Mouse (Mus musculus) stomach, embryonic 15.5 days (tissue): ENCODE measurements around the gene Rpl7a. TPM values are rescaled to one million over a fixed set of nuclear protein-coding genes. Genes with fewer than 3 reads are reported as not detected.

Experiments used
- ATAC-seq: fragments of 200-750 bp; cut with Nextera tagmentation; 2 replicates; pipeline ENCODE4 v1.8.0; 2017; ENCODE audit warnings: low read depth, moderate number of reproducible peaks, moderate TSS enrichment; ENCODE audit not compliant: insufficient read depth, low FRiP score
- H3K27ac ChIP-seq: fragments of 300-500 bp; sonication (generic); 2 replicates; pipeline ENCODE4 v1.5.1; 2015; ENCODE audit warnings: mild to moderate bottlenecking, inconsistent platforms
- H3K27me3 ChIP-seq: fragments of 300-500 bp; sonication (generic); replicated peaks from 2 replicates; pipeline ENCODE4 v1.6.1; 2015; ENCODE audit warnings: inconsistent platforms
- H3K36me3 ChIP-seq: fragments of 300-500 bp; sonication (generic); 2 replicates; pipeline ENCODE4 v1.6.1; 2015; ENCODE audit warnings: inconsistent platforms
- H3K4me1 ChIP-seq: fragments of 300-500 bp; sonication (generic); 2 replicates; pipeline ENCODE4 v1.6.1; 2015; ENCODE audit warnings: inconsistent platforms
- H3K4me2 ChIP-seq: fragments of 300-500 bp; sonication (generic); 2 replicates; pipeline ENCODE4 v1.6.1; 2015; ENCODE audit warnings: mild to moderate bottlenecking, inconsistent platforms
- H3K4me3 ChIP-seq: fragments of 300-500 bp; sonication (generic); replicated peaks from 2 replicates; pipeline ENCODE4 v1.5.1; 2015; ENCODE audit warnings: inconsistent platforms
- H3K9ac ChIP-seq: fragments of 300-500 bp; sonication (generic); 2 replicates; pipeline ENCODE4 v1.6.1; 2015; ENCODE audit warnings: inconsistent platforms
- H3K9me3 ChIP-seq: fragments of 300-500 bp; sonication (generic); 2 replicates; pipeline ENCODE4 v1.6.1; 2016; ENCODE audit warnings: inconsistent platforms
- WGBS: fragments of 180-500 bp; shearing (Covaris S2); methylation state at CpG from one replicate; pipeline ENCODE4 v1.1.7; 2015; 5-methylcytosine and 5-hydroxymethylcytosine counted together
- polyA plus RNA-seq: library from polyadenylated mRNA; unstranded; fragments of >200 nt; fragmentation: Nextera tagmentation; extraction: Ambion mirVana; gene quantifications from 2 replicates; pipeline ENCODE4 v1.2.1, GENCODE M21; 2015

Rpl7a gene
- polyA plus RNA-seq, 1 experiment from 2014 or later = 494 TPM

DNA sequence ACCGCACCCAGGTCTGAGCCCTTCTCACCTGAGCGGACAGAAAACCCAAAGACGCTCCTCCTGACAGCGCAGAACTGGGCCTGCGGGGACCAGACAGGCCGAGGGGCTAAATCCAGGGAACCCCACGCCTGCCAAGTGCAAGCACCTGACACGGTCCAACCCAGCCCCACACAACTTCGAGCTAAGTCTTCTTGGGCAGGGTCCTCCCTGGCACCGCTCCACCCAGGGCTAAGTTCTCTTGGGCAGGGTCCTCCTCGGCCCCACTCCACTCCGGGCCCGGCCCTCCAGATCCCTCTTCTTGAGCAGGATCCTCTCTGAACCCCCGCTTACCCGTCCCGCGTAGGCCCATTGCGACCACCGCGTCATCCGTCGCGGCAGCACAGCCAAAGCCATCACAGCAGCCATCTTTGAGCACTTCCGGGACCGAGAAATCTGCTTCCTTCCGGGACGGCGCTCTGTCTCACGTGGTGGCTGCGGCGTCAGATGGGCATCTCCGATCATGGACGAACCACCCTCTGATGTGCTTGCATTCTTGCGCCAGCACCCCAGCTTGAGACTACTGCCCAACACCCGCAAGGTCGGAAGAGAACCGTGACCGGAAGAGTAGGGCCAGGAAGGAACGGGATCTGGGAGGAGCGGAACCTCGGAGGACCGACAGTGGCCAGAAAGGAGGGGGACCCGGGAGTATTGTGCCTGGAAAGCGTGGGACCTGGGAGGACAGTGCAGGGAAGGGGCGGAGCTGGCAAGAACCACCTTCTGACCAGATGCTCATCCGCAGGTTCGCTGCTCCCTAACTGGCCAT, 5.6 kb downstream of the Rpl7a start, which contains the start of the genes Surf2 and Surf1:
Gene Surf2, plus strand, starts transcription at position 441 of the 802 bp plus-strand sequence.
Gene Surf1, minus strand, starts transcription at position 604 of the 802 bp plus-strand sequence.
- ATAC-seq = peak; percentile 67
- 2% methylated on average over 47 of the region's 47 CpGs for WGBS

DNA sequence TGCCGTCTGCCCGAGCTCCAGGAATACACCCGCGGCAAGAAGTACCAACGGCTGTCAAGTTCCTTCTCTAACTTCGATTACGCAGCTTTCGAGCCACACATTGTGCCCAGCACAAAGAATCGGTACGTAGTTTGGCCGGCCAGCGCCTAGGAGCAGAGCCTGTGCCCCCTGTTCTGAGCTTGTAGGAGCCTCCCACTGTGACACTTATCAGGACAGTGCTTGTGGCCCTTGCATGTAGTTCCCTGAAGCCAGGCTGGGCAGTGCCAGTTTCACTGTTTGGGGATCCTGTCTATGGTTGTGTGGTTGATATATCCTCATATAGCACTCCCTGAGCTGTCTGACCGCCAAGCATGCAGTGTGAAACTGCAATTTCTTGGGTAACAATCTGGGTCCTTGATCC, 6.2 kb downstream of the Rpl7a start:
- ATAC-seq = 0 out of 2 replicates have a peak, but pooled peaks have one; percentile 5
- Histone ChIP-seq H3K4me1 (peaks cover 28% of the 10 kb centered on the region), H3K27ac (peak overlapping the region; percentile 77), H3K27me3 (no peaks in the 10 kb centered on the region), H3K9ac (peak overlapping the region; percentile 55), H3K36me3 (peaks cover 62% of the 10 kb centered on the region), H3K4me2 (peak overlapping the region; percentile 95), H3K9me3 (no peaks in the 10 kb centered on the region), H3K4me3 (peak overlapping the region; percentile 74)
- WGBS = 2% methylated on average over 13 of the region's 13 CpGs

More for the DNA sequence above, 5.6 kb downstream of the Rpl7a start, which contains the start of the genes Surf2 and Surf1:
- H3K4me3 ChIP-seq = peak within 1 kb of the TSS; percentile 74
- H3K9ac ChIP-seq = peak within 1 kb of the TSS; percentile 55
- peaks cover 57% of the 10 kb centered on the region for H3K36me3 ChIP-seq
- peak within 1 kb of the TSS; percentile 95 for H3K4me2 ChIP-seq
- H3K4me1 ChIP-seq = peaks cover 30% of the 10 kb centered on the region
- no peaks in the 10 kb centered on the region for H3K27me3 ChIP-seq
- H3K9me3 ChIP-seq = no peaks in the 10 kb centered on the region
- H3K27ac ChIP-seq = peak within 1 kb of the TSS; percentile 77

DNA sequence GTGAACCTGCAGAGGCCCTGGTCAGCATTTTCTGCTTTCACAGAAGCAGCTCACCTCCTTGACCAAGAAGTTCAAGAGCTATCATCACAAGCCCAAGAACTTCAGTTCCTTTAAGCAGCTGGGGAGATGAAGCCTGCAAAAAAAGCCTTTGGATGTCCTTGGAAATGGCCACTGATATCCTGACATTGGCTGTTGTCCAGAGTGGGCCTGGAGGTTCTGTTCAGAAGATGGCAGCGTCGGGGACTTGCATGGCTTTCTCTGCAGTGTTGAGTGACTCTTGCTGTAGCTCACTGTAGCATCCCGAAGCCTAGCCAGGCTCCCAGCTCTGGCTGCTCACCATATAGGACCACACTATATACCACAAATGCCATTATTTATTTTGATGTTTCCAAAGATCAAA, 9.1 kb downstream of the Rpl7a start:
- Histone ChIP-seq H3K4me1 (peaks cover 21% of the 10 kb centered on the region), H3K4me2 (no peak overlapping the region), H3K36me3 (peaks cover 61% of the 10 kb centered on the region), H3K9ac (no peak overlapping the region), H3K27me3 (no peaks in the 10 kb centered on the region), H3K4me3 (no peak overlapping the region), H3K9me3 (no peaks in the 10 kb centered on the region), H3K27ac (no peak overlapping the region)
- no peak for ATAC-seq
- 86% methylated on average over 3 of the region's 3 CpGs for WGBS

DNA sequence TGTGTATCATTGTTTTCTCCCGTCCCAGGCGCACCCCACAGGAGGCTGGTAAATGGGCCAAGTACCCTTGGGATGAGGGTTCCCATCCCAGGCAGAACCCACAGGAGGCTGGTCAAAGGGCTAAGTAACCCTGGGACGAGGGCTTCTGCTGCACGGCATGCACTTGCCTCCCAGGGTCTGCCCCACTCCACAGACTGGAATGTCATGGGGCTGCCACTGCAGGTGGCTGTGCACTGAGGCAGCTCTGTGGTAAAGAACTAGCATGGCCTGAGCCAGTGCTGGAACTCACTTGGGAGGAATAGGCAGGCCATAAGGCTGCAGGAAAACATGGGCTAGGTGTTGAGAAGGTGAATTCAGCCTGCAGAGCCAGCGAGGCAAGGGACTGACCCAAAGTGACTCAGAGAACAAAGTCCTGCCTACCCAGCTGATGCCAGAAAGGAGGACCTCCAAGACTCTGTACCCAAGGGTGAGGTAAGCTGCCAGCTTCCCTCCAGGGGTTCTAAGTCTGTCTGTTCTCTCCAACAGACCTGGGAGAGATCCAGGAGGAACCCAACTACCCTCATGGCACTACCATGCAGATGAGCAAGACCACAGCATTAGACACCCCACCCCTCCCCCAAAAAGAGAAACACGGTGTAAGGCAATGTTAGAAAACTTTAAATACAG, 9.8 kb downstream of the Rpl7a start:
- peaks cover 17% of the 10 kb centered on the region for H3K4me1 ChIP-seq
- H3K27ac ChIP-seq = no peak overlapping the region
- H3K27me3 ChIP-seq = no peaks in the 10 kb centered on the region
- no peak overlapping the region for H3K4me3 ChIP-seq
- no peak overlapping the region for H3K9ac ChIP-seq
- no peak for ATAC-seq
- peaks cover 66% of the 10 kb centered on the region for H3K36me3 ChIP-seq
- no peak overlapping the region for H3K4me2 ChIP-seq
- no peaks in the 10 kb centered on the region for H3K9me3 ChIP-seq
- 89% methylated on average over 6 of the region's 6 CpGs for WGBS

DNA sequence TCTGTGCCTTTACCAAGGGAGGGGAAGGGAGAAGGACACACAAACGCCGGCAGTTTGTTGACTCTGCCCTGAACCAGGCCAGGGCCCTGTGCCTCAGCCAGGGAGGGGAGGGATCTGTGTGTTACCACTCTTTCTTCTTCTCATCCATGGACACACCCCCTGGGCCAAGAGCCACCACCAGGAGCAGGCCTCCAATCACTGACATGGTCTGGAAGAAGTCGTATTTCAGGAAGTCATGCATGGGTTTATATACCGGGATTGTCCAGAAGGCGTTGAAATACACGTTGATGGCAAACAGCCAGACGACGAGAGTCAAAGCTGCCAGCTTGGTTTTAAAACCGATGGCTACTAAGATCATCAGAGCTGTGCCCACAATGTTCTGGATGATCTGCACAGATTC, 11.2 kb downstream of the Rpl7a start:
- 64% methylated on average over 9 of the region's 9 CpGs for WGBS
- Histone ChIP-seq H3K4me3 (no peak overlapping the region), H3K27me3 (no peaks in the 10 kb centered on the region), H3K27ac (no peak overlapping the region), H3K36me3 (peaks cover 79% of the 10 kb centered on the region), H3K9me3 (no peaks in the 10 kb centered on the region), H3K9ac (no peak overlapping the region), H3K4me2 (no peak overlapping the region), H3K4me1 (peaks cover 13% of the 10 kb centered on the region)
- ATAC-seq = peak; percentile 66; the same call in 1 of the 2 replicates

GRCm38 (mm10) chr2:26927745-26928476, 17.3 kb downstream of the Rpl7a start:
- peaks cover 17% of the 10 kb centered on the region for H3K4me1 ChIP-seq
- H3K4me2 ChIP-seq = no peak overlapping the region
- no peak for ATAC-seq
- H3K9ac ChIP-seq = no peak overlapping the region
- H3K27ac ChIP-seq = no peak overlapping the region
- H3K27me3 ChIP-seq = no peaks in the 10 kb centered on the region
- WGBS = 84% methylated on average over 6 of the region's 6 CpGs
- H3K9me3 ChIP-seq = no peaks in the 10 kb centered on the region
- no peak overlapping the region for H3K4me3 ChIP-seq
- peaks cover 54% of the 10 kb centered on the region for H3K36me3 ChIP-seq

DNA sequence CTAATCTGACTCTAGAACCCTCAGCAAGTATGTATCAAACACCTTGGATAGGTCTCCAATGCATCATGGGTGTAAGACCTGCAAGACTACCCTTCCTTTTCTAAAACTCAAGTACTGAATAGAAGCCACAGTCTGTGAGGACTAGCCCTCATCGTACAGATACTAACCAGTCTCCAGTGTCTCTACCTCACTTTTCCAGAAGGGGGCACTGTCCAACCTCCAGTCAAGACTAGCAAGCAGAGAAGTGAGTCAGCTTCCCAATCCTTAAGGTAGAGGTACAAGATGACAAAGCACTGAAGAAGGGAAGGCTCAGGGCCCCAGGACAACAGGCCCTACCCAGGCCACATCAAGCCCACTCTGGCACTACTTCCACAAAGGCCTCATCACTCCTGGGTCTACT, 19.8 kb downstream of the Rpl7a start:
- peaks cover 30% of the 10 kb centered on the region; the same call in 1 of the 2 replicates for H3K36me3 ChIP-seq
- ATAC-seq = no peak
- H3K27ac ChIP-seq = no peak overlapping the region
- no peak overlapping the region for H3K4me3 ChIP-seq
- no peak overlapping the region for H3K4me2 ChIP-seq
- peaks cover 23% of the 10 kb centered on the region for H3K4me1 ChIP-seq
- no peaks in the 10 kb centered on the region for H3K9me3 ChIP-seq
- no peaks in the 10 kb centered on the region for H3K27me3 ChIP-seq
- H3K9ac ChIP-seq = no peak overlapping the region
- 50% methylated on average over 1 of the region's 1 CpGs for WGBS

GRCm38 (mm10) chr2:26932473-26933303, 22.1 kb downstream of the Rpl7a start:
- H3K27me3 ChIP-seq = no peaks in the 10 kb centered on the region
- 0 out of 2 replicates have a peak, but pooled peaks cover 15% of the 10 kb centered on the region for H3K36me3 ChIP-seq
- H3K4me3 ChIP-seq = peak overlapping the region; percentile 82
- WGBS = under 1% methylated on average over 42 of the region's 49 CpGs
- H3K4me1 ChIP-seq = peaks cover 23% of the 10 kb centered on the region
- no peaks in the 10 kb centered on the region for H3K9me3 ChIP-seq
- H3K27ac ChIP-seq = peak overlapping the region; percentile 89
- peak overlapping the region; percentile 99 for H3K9ac ChIP-seq
- peak; percentile 40; the same call in 1 of the 2 replicates for ATAC-seq
- H3K4me2 ChIP-seq = peak overlapping the region; percentile 64

DNA sequence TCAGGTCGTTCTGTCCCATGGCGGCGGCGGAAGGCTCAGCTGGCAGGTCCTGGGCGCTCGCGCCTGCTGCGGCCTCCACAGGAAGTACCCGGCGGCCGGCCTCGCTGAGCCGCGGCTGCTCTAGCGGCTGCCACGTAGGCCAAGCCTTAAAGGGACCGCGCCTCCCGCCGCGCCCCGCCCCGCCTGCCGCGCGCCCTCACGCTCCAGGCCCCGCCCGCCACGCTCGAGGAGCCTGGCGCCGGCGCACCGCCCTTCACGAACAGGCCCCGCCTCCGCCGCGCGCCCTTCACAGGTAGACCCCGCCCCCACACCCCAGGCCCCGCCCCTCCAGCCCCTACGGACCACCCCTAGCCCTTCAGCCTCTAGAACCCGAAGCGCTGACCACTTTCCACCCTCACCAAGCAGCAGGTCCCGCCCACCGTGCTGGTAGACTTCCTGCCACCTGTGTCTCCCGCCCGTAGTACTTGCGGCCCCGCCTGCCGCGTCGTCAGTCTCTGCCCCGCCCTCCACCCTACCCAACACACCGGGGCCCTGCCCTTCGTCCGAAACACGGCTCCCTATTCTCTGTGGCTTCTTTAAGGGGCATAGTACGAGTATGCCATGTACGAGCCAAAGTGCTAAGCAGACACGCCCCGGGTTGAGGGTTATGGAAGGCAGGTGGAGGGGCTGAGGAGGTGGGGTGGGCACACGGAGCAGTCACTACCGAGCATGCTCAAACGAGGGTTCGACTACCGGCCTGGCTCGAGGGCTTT, 22.9 kb downstream of the Rpl7a start, which contains the start of the genes Surf4 and Stkld1:
Gene Surf4, minus strand, starts transcription at position 625 of the 752 bp plus-strand sequence.
Gene Stkld1, plus strand, starts transcription at position 744 of the 752 bp plus-strand sequence.
- Histone ChIP-seq H3K27me3 (no peaks in the 10 kb centered on the region), H3K4me2 (peak within 1 kb of the TSS; percentile 72), H3K36me3 (0 out of 2 replicates have a peak, but pooled peaks cover 12% of the 10 kb centered on the region), H3K9me3 (no peaks in the 10 kb centered on the region), H3K27ac (peak within 1 kb of the TSS; percentile 89), H3K4me3 (peak within 1 kb of the TSS; percentile 82), H3K4me1 (peaks cover 23% of the 10 kb centered on the region), H3K9ac (peak within 1 kb of the TSS; percentile 99)
- WGBS = under 1% methylated on average over 66 of the region's 70 CpGs
- ATAC-seq = peak; percentile 94

GRCm38 (mm10) chr2:26935286-26935685, 24.7 kb downstream of the Rpl7a start:
- no peak for ATAC-seq
- H3K36me3 ChIP-seq = 0 out of 2 replicates have a peak, but pooled peaks cover 1% of the 10 kb centered on the region
- peaks cover 23% of the 10 kb centered on the region for H3K4me1 ChIP-seq
- H3K4me3 ChIP-seq = no peak overlapping the region
- H3K9me3 ChIP-seq = no peaks in the 10 kb centered on the region
- no peak overlapping the region for H3K27ac ChIP-seq
- H3K4me2 ChIP-seq = no peak overlapping the region
- no peaks in the 10 kb centered on the region for H3K27me3 ChIP-seq
- 75% methylated on average over 2 of the region's 2 CpGs for WGBS
- H3K9ac ChIP-seq = no peak overlapping the region
